Mouse (Mus musculus) testis, postnatal 10 days (tissue): Measurements from ENCODE around the gene Scn8a.
"Not testable (repeated sequence)": the region's sequence is repeated elsewhere in the genome, so short reads cannot be mapped to it uniquely, and the experiment has no call there.

Experiments
- DNase-seq: peaks from one replicate; pipeline ENCODE4 v3.0.0; 2021; ENCODE audit warnings: low spot score

Scn8a gene

DNA sequence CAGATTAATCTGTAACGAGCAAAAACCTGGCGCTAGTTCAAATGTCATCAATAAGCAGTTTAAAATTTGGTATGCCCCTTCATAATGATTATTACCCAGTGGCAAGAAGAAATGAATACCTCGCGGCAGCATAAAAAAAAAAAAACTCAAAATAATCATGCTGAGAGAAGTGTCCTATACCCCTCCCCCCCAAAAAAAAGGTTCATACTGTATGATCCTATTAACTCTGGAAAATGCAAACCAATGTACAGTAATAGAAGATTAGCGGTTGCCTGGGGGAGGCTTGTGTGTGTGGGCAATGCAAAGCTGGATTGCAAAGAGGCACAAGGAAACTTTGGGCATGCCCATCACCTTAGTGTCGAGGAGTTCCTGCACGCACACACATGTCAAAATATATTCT, at the start of gene Scn8a:
Scn8a (plus strand) TSS at position 301 of the 400 bp plus-strand sequence.
- no peak for DNase-seq

DNA sequence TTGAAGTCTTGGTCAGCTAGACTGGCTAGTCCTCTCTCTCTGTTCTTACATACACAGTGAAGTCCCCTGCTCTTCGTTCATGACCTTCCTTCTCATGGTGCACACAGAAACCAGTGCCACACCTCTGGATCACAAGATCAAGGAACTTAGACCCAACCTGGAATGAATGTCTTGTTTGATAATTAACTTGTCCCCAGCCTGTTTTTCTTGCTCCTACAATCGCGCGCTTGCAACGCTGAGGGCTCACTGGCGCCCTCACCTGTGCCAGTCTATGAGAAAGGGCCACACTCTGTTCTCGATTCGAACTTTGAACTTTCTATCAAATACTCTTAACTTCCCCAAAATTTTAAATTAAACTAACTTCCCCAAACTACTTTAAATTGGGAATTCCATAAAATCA, 47.8 kb upstream of the Scn8a start:
- DNase-seq: no peak

DNA sequence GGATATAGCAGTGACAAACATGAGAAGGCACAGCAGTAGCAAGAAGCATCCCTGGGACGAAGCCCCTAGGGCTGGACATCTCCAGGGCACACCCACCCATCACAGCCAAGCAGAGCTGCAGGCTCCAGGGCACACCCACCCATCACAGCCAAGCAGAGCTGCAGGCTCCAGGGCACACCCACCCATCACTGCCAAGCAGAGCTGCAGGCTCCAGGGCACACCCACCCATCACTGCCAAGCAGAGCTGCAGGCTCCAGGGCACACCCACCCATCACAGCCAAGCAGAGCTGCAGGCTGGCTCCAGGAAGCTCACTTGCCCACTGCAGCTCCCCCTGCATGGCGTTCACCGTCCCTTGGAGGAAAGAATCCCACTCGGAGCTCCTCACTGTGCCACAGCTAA, 47.3 kb upstream of the Scn8a start:
- not testable (repeated sequence) for DNase-seq

DNA sequence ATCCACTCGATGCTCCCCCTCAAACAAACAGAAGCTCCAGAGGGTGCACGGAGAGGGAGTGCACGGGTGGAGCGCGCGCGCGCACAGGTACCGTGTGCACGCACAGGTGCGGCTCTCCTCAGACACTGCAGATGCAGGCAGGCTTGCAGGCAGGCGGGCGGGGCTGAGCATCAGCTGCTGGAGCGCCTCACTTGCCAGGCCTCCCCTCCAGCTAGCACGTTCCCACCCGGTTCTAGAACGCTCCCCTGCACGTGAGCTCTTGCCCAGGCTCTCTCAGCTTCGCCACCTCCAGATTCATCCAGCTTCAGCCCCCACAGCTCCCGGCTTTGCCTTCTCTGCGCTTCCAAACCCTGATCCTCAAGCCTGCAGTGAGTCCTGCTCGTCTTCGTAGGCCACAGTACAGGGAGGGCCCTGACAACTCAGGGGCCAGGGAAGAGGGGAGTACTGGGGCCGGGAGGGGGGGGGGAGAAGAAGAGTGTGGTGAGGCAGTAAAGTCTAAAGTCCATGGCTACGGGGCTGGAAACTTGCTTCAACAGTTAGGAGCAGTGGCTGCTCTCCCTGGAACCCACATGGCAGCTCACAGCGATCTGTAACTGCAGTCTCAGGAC, 44.3 kb upstream of the Scn8a start:
- DNase-seq: no peak

DNA sequence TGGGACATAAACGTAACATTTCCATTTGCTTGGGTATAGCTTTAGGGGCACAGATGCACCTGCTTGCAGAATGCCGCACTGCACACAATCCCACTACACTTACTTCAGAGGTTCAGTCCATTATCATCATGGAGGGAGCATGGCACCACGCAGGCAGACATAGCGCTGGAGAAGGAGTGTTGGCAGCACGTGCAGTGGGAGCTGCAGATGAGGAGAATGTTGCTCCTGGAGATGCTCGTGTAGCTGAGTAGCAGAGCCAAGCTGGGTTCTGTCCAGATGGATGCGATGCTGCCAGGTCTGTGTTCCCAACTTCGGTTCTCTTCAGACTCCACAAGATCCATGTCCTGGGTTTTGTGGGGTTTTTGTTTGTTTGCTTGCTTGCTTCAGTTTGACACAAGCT, 43.6 kb upstream of the Scn8a start:
- no peak for DNase-seq

DNA sequence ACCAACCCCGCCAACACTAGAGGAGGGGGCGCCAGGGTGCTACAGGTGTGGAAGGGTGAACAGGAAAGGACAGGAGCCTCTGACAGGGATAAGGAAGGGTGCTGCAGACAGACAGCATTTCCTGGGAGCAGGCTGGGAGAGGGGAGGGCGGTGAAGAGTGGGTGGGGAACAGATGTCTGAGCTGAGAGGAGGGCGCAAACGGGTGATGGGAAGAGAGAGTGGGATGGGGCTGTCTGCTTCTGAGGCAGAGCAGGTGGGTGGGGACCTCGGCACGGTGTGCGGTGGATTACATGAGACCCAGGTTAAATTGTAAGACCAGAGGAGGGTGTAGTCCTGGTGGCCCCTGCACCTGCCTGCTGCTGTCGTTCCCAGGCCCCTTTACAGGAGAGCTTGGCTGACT, 39.9 kb upstream of the Scn8a start:
- no peak for DNase-seq

DNA sequence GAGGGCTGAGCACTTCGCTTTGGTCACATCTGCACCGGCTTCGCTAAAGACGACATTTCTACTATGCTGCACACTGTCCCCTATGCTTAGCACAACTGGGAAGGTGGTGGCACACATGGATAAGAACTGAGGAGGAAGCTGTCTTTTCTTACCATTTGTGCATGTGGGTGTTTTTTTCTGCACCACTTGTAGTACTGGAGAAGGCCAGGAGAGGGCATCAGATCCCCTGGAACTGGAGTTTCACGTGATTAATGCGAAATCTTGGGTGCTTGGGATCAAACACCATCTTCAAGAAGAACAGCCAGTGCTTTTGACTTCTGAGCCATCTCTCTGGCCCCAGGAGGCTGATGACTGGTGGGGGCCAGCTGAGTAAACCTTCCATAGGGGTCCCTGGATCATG, 39.0 kb upstream of the Scn8a start:
- no peak for DNase-seq

DNA sequence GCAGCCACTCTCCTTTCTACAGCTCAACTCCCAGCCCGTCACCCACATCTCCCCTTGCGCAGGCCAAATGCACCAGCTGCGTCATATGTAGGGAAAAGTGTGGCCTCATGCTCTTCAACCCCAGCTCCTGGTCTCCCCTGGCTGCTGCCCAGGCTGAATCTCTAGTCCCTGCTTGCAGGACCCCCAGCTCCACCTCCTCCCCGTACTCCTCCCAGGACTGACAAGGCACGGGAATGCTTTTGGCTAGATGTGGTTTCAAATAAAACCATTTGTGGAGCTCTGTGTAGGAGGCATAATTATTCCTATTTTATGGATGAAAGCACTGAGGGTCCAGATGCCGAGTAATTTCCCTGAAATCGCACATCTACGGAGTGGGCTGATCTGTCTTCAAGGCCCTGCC, 37.5 kb upstream of the Scn8a start:
- no peak for DNase-seq

DNA sequence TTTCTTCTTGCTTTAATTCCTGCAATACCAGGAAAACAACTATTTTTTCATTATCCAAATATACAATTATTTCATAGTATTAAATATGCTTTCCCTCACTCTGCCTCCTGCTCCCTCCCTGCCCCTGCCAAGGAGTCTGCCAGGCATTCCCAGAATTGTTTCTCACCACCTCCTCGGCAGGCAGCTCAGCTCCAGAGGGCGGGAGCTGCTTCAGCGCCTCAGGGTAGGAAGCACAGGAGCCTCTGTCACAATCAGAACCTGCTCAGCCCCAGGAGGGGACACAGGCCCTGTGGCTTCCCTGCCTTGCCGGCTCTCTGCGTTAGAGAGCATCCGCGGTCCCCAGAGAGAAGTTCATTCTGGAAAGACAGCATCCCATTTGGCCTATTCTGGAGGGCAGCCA, 36.9 kb upstream of the Scn8a start:
- no peak for DNase-seq

DNA sequence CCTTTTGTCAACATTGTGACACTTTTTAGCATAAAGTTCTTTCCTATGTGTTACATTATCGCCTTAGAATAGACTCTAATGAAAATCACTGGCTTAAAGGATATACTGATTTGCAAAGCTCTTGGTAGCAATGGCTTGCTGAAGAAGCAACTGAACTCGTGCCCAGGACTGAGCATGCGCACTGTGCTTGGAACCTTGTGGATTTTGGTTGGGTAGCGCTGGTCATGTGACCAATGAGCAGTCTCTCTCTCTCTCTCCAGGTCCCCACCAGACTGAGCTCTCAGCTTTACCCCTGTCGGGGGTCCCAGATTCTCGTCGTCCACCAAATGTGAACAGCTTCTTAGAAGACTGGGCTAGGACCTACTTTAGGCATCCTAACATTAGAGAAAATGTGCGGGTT, 32.9 kb upstream of the Scn8a start:
- no peak for DNase-seq

DNA sequence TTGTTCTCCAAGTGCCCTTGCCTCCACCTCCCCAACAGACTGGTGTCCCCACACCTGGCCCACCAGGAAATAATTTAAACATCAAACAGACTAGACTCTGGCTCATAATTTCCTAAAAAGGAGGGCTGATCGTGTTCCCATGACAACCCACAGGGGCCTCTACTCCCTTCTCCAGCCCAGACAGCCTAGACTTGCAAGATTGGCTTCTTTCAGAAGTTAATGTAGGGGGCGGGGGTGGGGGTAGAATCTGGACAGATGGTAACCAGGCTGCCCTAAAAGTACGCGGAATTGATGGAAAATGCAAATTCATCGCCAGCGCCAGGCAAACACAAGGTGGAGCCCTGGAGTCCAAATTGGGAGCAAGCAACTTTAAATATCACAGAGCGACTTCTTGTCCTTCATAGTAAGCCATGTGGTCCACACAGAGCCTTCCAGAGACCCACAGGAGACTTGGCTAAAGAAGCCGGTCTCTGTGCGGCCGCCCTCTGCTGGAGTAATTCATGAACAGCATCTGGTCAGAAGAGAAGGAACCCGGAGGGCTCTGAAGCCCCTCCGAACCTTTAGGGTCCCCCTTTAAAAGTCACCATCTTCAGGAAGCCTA, 31.0 kb upstream of the Scn8a start:
- DNase-seq: peak; percentile 81

DNA sequence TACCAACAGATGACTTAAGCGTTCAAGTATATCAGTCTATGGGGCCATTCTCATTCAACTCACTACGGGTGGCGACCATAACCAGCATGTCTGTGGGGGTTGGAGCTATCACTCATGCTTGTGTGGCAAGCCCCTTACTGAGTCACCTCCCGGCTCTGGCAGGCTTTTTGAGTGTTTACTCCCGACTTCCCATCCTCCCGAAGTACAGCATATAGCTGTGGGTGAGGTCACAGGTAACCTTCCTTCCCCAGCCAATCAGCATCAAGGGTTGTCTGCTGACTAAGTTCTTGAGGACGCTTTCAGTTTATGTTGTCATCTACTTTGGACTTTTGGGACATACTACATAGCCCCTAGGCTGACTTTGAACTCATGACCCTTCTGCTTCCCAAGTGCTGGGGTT, 25.3 kb upstream of the Scn8a start:
- DNase-seq: no peak

DNA sequence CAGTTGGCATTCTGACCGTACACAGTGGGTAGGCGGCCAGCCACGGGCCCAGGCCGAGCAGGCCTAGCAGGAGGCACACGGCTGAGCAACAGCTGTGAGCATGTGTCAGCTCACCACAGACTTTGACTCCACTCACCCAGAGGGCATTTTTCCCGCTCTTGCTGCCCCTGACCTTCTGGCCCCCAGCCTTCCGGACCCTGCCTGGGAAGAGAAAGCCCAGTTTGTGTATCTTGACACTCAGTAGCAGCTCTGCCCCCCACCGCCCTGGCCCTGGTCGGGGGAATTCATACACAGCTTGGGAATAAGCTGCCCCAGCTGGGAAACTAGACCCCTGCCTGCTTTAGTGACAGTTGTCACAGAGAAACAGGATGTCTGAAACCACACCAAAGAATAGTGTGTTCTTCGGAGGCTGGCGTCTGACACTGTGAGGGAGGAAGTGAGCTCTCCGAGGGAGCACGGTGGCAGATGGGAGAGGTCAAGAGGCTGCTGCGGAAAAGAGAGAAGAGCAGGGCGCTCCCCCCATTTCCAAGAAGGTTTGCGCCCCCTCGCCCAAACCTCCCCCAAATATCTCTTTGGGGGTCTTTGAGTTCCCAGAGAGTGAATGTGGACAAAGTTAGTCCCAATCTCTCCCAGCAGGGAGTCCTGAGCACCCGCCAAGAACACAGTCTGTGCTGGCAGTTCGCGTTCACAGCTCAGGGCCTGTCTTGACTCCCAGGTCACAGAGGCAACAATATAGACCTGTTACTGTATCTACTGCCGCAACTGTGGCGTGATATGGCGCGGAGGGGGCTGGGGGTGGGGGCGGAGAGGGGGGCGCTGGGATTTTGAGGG, 24.4 kb upstream of the Scn8a start:
- no peak for DNase-seq

DNA sequence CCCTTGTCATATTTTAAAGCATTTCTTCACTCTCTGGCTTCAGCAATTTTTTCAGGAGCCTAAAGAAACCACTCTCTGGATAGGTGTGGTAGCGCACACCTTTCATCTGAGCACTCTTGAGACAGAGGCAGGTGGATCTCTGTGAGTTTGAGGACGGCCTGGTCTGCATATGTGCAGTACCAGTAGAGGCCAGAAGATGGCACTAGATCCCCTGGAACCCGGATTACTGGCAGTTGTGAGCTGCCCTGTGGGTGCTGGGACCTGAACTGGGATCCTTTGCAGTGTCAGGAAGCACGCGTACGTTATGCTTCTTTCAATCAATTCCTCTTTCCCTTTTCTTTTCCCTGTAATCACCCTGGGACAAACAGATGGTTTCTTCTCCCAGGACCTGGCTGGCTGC, 22.5 kb upstream of the Scn8a start:
- no peak for DNase-seq

DNA sequence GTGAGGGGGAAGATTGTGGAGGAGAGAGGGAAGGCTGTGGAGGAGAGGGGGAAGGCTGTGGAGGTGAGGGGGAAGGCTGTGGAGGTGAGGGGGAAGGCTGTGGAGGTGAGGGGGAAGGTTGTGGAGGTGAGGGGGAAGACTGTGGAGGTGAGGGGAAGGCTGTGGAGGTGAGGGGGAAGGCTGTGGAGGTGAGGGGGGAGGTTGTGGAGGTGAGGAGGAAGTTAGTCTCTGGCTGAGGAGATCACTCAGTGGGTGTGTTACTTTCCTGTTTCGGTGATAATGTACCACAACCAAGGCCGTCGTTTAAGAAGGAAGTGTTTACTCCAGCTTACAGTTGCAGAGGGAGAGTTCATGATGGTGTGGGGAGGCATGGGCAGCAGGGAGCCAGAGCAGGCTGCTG, 12.1 kb upstream of the Scn8a start:
- no peak for DNase-seq

DNA sequence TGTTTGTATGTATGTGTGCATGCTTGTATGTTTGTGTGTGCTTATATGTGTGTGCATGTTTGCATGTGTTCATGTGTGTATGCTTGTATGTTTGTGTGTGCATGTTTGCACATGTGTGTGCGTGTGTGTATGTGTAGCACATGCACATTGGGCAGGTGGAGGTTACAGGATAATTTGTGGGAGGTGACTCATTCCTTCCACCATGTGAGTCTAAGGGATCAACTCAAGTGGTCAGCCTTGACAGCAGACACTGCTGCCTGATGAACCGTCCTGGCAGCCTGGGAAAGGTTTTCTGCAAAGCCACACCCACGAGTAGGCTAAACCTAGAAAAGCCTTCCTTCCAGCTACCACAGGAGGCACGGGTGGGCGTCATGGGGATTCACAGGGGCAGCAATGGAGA, 8.8 kb upstream of the Scn8a start:
- DNase-seq: no peak

DNA sequence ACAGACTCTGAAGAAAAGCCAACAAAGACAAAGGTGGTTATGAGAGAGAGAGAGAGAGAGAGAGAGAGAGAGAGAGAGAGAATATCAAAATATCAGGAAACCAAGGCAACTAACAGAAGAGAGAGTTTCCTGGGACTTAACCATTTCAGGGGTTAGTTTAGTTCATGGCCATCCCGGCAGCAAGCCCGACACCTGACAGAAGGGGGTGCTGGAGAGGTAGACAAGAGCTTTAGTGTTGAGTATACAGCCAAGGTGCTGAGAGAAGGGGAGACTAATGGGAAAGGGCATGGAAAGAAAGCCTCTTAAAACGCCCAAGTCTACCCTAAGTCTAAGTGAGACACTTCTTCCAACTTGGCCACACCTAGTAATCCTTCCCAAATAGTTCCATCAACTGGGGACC, 4.1 kb upstream of the Scn8a start:
- DNase-seq: no peak

DNA sequence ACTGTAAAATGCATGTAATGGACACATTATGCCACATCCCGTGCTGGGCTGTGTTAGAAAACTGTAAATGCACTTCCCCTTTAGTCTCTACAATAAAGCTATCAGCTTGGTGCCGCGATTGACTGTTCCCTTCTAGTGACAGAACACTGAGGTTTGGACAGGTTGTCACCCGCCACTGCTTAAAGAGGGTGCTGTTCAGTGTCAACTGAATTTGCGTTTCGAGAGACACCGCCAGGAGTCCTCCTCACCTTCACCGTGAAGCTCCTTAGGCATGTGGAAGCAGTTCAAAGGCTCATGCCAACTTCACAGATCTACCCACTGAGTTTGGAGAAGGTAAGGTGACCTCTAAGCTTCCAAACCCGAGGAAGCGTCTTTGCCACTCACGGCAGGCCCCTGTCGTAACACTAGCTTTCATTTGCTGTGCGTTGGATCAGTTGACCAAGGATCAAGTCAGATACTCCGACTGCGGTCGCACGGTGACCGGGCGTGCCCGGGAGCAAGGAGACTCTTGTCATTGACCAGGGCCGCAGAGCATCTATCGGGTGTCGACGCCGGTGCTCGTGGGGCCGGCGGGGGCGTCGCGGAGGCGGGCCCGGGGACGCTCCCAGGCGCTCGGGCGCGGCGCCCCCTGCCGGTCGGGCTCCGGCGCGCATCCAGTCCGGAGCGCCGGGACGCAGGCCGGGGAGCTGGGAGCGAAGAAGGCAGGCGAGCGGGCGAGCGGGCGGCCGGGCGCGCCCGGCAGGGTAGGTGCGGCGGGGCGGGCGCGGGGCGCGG, 530 bp downstream of the Scn8a start:
- peak; percentile 77 for DNase-seq

DNA sequence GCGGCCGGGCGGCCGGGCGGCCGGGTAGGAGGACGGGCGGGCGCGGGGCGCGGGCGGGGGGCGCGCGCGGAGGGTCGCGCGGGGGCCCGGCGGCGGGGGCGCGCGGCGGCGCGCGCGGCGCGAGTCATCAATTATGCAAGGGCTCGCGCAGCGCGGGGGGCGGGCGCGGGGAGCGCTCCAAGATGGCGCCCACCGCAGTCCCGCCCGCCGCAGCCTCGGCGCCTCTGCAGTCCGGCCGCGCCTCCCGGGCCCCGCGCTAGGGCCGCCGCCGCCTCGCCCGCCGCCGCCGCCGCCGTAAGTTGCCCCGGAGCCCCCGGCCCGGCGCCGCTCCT, 1.1 kb downstream of the Scn8a start:
- DNase-seq: peak; percentile 59

DNA sequence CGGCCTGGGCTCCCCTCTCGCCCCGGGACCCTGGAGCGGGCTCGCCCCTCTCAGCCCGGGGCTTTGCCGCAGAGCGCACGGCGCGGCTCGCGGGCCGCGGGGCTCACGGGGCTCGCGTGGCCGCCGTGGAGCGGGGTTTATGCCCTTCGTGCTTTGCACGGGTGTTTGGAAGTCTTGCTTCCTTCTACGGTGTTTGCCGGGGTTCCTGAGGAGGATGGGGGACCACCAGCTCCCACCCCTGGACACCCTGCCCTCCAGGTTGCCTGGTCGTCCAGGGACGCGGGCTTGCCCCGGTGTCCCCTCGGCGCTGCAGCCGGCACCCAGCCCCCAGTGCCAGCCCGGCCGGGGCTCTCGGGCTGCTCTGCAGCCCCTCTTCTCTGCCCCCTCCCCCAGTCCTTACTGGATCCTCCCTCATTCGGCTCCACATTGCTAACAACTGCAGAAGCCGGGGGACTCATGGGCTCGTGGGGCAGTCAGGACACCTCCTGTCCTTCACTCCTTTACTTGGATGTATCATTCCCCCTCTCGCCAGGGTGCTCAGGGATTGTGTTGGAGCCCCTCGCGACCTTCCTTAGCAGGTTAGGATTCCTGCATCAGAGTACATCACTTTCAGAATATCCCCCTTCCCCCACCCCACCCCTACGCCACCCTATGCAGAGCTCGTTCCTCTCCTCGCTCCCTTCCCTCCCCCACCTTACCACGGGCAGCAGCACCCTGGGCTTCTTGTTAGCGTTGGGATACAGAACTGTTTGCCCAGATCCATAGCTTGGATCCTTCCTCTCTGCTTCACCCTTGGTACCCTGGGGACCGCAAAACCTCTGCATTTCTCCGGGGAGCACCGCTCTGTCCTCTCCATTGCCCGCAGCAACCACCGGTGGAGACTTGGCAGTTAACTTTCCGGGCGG, 1.7 kb downstream of the Scn8a start:
- no peak for DNase-seq

DNA sequence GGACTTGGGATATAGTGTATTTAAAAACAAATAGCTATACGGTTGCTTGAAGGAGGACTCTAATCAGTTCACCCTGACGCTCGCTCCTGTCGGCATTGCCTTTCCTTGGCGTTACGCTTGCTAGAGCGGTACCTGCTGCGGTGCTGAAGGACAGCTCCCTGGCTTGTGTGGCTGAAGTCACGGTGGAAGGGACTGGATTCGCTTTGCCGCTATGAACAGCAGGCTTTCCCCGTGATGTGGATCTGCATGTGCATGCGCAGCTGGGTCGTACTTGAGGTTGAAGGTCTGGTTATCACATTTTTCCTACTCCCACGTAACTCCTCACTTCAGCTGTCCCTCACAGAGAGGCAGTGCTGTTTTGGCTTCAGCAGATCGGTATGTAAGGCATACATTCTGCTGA, 3.5 kb downstream of the Scn8a start:
- DNase-seq: peak; percentile 88

DNA sequence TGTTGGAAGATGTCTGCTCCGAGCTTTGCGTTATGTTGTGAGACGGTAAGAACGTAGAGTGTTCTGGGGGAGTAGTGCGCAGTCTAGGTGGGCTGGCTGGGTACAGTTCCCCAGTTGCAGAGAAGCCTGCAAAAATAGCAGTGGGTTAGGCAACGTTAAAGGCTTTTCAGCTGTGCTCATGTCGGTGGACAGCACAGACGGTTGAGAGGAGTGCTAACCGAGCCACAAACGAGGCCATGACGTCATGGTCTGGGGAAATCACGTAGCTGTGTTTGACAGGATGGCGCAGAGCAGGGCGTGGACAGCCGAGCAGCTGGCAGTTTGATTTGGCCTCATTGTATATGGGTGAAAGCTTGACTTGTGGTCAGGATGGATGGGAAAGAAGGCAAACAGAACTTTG, 9.4 kb downstream of the Scn8a start:
- DNase-seq: no peak
